Mouse (Mus musculus) testis, adult 2 months (tissue): Measurements from ENCODE around the gene Usb1. TPM values are rescaled to one million over a fixed set of nuclear protein-coding genes. Genes with fewer than 3 reads are reported as not detected.
A peak's percentile ranks its signal among the peaks of the same experiment; 100 is the strongest.

ENCODE experiments used
- H3K27ac ChIP-seq: fragments of 200-500 bp; 2 replicates; pipeline ENCODE4 v1.5.1; 2012; ENCODE audit warnings: low read depth, low read length; ENCODE audit not compliant: control insufficient read depth, insufficient read depth
- H3K27me3 ChIP-seq: fragments of 200-500 bp; 2 replicates; pipeline ENCODE4 v1.6.1; 2012; ENCODE audit warnings: mild to moderate bottlenecking, low read length, moderate library complexity; ENCODE audit not compliant: control insufficient read depth, insufficient read depth
- H3K36me3 ChIP-seq: fragments of 200-500 bp; 2 replicates; pipeline ENCODE4 v1.6.1; 2012; ENCODE audit warnings: mild to moderate bottlenecking, low read length; ENCODE audit not compliant: control insufficient read depth, insufficient read depth
- H3K4me1 ChIP-seq: fragments of 200-500 bp; 2 replicates; pipeline ENCODE4 v1.6.1; 2012; ENCODE audit warnings: low read length; ENCODE audit not compliant: control insufficient read depth, insufficient read depth
- H3K4me3 ChIP-seq: fragments of 200-500 bp; 2 replicates; pipeline ENCODE4 v1.5.1; 2012; ENCODE audit warnings: low read depth, mild to moderate bottlenecking, low read length, moderate library complexity, mixed read lengths; ENCODE audit not compliant: control insufficient read depth
- CTCF ChIP-seq: fragments of 200-500 bp; IDR thresholded peaks from 2 replicates; pipeline ENCODE4 v1.5.1; 2012; ENCODE audit warnings: low read depth, mild to moderate bottlenecking, inconsistent platforms, low read length, moderate library complexity; ENCODE audit not compliant: control insufficient read depth, insufficient read depth, insufficient replicate concordance
- POLR2A ChIP-seq: fragments of 200-500 bp; IDR thresholded peaks from 2 replicates; pipeline ENCODE4 v1.6.1; 2012; ENCODE audit warnings: low read depth, mild to moderate bottlenecking, inconsistent platforms, low read length, moderate library complexity; ENCODE audit not compliant: control insufficient read depth
- polyA plus RNA-seq: library from polyadenylated mRNA; depleted of rRNA; stranded (reverse); fragments of >200 nt; gene quantifications from 2 replicates; pipeline ENCODE4 v1.2.3, GENCODE M21; 2012

Gene Usb1
- polyA plus RNA-seq, 1 experiment: 34.0 TPM

DNA sequence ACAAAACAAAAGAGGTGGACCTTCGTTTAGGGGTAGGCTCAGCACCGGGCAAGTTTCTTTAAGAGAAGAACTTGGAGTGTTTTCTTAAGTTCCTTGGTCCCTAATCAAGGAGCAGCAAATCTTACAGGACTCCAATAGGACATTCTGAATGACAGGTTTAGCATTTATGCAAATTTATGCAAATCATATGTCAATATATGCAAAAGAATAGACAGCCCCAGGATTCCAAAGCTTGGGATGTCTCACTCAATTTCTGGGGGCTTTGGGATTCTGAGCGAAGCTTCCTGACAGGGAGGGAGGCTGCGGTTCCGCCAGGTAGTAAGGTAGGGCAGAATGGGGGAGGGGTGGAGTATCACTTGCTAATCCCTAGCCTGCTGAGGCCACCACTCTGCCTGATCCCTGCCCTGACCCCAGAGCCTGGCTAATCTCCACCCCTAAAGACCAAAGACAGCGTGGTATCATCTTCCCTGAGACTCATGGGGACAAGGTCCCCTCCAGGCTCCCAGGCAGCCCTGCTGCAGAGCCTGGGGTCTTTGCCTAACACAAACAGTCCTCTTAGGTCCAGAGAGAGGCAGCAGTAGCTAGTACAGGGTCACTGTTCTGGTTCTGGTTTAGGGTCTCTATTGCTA lies 21.6 kb upstream of the Usb1 start, which contains the start of gene Tepp:
Tepp (plus strand) TSS at position 225 of the 629 bp plus-strand sequence.
- H3K4me1 ChIP-seq: peaks cover 11% of the 10 kb centered on the region
- H3K27ac ChIP-seq: peak within 1 kb of the TSS; percentile 41
- H3K27me3 ChIP-seq: no peaks in the 10 kb centered on the region
- no peaks in the 10 kb centered on the region for H3K36me3 ChIP-seq
- H3K4me3 ChIP-seq: peak within 1 kb of the TSS; percentile 83
- no peak for TF ChIP-seq CTCF
- TF ChIP-seq POLR2A: no peak

DNA sequence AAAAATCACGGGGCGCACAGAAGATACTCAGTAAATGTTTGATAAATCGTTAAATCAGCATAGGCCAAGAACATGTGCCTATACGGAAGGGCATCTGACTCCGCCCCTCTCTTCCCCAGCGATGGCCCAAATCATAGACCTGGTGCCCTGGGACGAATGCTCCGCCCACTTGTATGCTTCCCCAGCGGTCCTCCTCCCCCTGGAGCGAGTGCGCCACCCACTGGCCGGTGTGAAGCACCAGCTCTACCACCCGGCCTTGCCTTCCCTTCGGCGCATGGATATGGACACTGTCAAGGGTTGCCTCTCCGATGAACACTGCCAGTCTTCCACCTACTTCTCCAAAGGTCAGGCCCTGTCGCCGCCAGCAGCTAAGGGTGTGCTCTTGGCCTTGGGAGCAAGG lies 19.2 kb upstream of the Usb1 start:
- peak; percentile 67; the same call in 1 of the 2 replicates for TF ChIP-seq CTCF
- no peak for TF ChIP-seq POLR2A
- Histone ChIP-seq H3K4me1 (peaks cover 7% of the 10 kb centered on the region), H3K36me3 (no peaks in the 10 kb centered on the region), H3K27ac (no peak overlapping the region), H3K27me3 (no peaks in the 10 kb centered on the region), H3K4me3 (peak overlapping the region; percentile 91)

DNA sequence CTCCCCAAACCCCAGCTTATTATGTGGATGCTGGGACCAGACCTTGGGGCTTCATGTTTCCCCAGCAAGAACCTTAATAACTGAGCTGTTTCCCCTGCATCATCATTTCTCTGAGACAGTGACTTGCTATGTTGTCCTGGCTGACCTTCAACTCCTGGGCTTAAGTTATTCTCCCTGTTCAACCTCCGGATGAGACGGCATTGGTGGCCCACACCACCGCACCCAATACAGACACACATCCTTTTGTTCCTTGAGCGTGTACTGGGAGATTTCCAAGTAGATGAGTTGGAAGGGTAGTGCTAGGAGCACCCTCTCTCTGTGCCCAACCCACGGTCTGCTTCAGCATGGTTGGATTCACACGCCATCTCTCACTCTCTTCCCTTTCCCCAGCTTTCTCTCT lies 18.2 kb upstream of the Usb1 start:
- no peak overlapping the region for H3K27ac ChIP-seq
- H3K27me3 ChIP-seq: no peaks in the 10 kb centered on the region
- H3K36me3 ChIP-seq: no peaks in the 10 kb centered on the region
- peak overlapping the region; percentile 1; the same call in 1 of the 2 replicates for H3K4me3 ChIP-seq
- peaks cover 7% of the 10 kb centered on the region for H3K4me1 ChIP-seq
- TF ChIP-seq CTCF: no peak
- no peak for TF ChIP-seq POLR2A

DNA sequence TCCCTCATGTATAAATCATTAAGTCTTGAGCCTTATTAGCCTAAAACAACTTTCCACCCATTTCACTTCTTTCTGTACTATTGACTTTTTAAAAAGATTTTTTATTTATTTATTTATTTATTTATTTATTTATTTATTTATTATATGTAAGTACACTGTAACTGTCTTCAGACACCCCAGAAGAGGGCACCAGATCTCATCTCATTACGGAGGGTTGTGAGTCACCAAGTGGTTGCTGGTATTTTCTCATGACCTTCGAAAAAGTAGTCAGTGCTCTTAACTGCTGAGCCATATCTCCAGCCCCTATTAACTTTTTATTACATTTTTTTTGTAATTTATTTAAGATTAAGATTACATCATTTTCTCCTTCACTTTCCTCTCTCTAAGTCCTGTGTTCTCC lies 17.4 kb upstream of the Usb1 start:
- H3K4me3 ChIP-seq: no peak overlapping the region
- H3K27me3 ChIP-seq: no peaks in the 10 kb centered on the region
- no peaks in the 10 kb centered on the region for H3K36me3 ChIP-seq
- TF ChIP-seq CTCF (no peak), POLR2A (no peak)
- H3K4me1 ChIP-seq: peaks cover 9% of the 10 kb centered on the region
- no peak overlapping the region for H3K27ac ChIP-seq

DNA sequence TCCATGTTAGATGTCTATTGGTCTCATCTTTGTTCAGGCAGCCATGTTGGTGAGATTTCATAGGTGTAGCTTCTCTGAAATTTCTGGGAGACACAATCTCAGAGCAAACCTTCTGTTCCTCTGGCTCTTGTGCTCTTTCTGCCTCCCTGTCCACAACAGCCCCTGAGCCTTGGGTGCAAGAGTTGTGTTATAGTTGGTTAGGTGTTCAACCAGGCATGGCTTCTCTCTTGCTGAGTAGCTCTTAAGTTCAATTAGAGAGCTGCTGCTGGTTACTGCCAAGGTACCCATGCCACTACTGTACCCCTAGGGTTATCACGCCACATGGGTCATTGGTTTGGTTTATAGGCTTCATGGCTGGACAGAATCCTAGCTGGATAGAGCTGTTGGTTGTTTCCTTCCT lies 16.7 kb upstream of the Usb1 start:
- peak overlapping the region; percentile 5; the same call in 1 of the 2 replicates for H3K4me3 ChIP-seq
- no peaks in the 10 kb centered on the region for H3K27me3 ChIP-seq
- H3K4me1 ChIP-seq: peaks cover 15% of the 10 kb centered on the region
- no peak overlapping the region for H3K27ac ChIP-seq
- no peaks in the 10 kb centered on the region for H3K36me3 ChIP-seq
- TF ChIP-seq POLR2A (no peak), CTCF (no peak)

DNA sequence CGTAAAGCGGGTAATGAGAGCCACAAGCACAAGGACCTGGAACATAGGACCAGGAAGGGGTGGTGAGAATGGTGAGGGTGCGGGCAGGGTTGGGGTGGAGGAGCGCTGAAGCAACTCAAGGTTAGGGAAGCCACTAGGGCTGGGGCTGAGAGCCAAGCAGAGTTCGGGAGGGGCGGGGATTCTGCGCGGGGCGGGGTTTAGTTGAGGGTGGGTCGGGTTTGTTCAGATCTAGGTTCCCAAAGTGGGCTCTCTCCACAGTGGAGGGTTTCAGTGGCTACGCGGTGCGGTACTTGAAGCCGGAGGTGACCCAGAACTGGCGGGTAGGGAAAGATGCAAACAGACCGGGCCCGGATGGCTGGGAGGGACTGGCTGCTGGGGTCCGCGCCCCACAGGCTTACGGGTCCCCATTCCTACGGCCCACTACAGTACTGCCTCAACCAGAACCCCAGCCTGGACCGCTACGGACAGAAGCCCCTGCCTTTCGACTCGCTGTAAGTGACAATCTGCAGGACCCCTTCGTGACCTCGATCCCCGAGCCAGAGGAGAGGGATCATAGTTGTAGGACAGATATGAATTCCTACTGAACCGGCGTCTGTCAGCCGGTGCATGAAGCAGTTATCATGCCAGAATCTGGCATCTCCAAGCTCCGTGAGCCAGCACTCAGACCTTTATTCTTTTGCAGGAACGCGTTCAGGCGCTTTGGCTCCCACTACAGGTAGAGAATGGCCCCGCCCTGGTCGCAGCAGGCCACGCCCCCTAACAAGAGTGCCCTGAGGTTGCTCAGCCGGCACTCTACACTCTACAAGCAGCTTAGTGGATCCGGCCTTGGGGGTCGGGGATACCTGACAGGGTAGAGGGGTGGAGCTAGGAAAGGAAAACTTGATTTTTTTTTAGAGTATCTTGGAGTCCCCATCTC lies 11.6 kb upstream of the Usb1 start:
- Histone ChIP-seq H3K27ac (no peak overlapping the region), H3K4me3 (peak overlapping the region; percentile 63)

DNA sequence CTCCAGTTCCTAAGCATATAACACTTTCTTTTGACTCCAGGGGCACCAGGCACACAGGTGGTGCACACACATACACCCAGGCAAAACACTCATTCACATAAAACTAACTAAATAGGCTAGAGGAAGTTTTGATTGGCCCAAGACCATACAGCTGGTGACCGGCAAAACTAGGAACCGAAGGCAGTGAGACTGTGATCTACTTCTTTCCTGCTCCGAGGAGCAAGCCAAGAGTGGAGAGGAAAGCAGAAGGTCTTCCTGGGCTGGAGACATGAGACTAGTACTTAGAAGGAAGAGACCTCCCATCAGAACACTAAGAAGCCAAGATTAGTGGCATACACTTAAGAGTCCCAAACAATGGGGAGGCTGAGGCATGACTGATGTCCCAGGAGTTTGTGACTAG lies 8.9 kb upstream of the Usb1 start:
- peaks cover 15% of the 10 kb centered on the region for H3K4me1 ChIP-seq
- H3K27ac ChIP-seq: no peak overlapping the region
- H3K4me3 ChIP-seq: no peak overlapping the region
- no peak for TF ChIP-seq POLR2A
- TF ChIP-seq CTCF: no peak
- H3K36me3 ChIP-seq: no peaks in the 10 kb centered on the region
- H3K27me3 ChIP-seq: no peaks in the 10 kb centered on the region

More for the DNA sequence above, 11.6 kb upstream of the Usb1 start:
- Histone ChIP-seq H3K4me1 (peaks cover 15% of the 10 kb centered on the region), H3K36me3 (no peaks in the 10 kb centered on the region), H3K27me3 (no peaks in the 10 kb centered on the region)
- no peak for TF ChIP-seq POLR2A
- no peak for TF ChIP-seq CTCF
